Mouse (Mus musculus) cerebellum, adult 2 months (tissue): ENCODE measurements at regions not wholly inside any gene's neighbourhood (a gene's known extent, or its start where the extent isn't known, plus 50 kb on each side); places are given as distances from the start of the nearest gene placed in this dataset.
A peak's percentile ranks its signal among the peaks of the same experiment; 100 is the strongest.

Source experiments
- DNase-seq, 2 experiments: peaks; one replicate each; pipeline ENCODE4 v3.0.0; 2021
- H3K27ac ChIP-seq: fragments of 200-500 bp; 2 replicates; pipeline ENCODE4 v1.5.1; 2012; ENCODE audit warnings: low read length, control low read depth, inconsistent platforms; ENCODE audit not compliant: insufficient read depth
- H3K27me3 ChIP-seq: fragments of 200-500 bp; 2 replicates; pipeline ENCODE4 v1.6.1; 2012; ENCODE audit warnings: inconsistent platforms, mild to moderate bottlenecking, low read length, moderate library complexity; ENCODE audit not compliant: control insufficient read depth, insufficient read depth
- H3K4me1 ChIP-seq: fragments of 200-500 bp; 2 replicates; pipeline ENCODE4 v1.6.1; 2011; ENCODE audit warnings: low read length; ENCODE audit not compliant: control insufficient read depth, insufficient read depth
- H3K4me3 ChIP-seq: fragments of 200-500 bp; replicated peaks from 2 replicates; pipeline ENCODE3; 2011; ENCODE audit warnings: mild to moderate bottlenecking, low read depth, low read length, control low read depth; ENCODE audit not compliant: insufficient read depth
- CTCF ChIP-seq: fragments of 200-500 bp; IDR thresholded peaks from 2 replicates; pipeline ENCODE4 v1.5.1; 2011; ENCODE audit warnings: low read depth, mild to moderate bottlenecking, control low read depth, low read length, moderate library complexity, borderline replicate concordance; ENCODE audit not compliant: insufficient read depth
- POLR2A ChIP-seq: fragments of 200-500 bp; IDR thresholded peaks from 2 replicates; pipeline ENCODE4 v1.6.1; 2011; ENCODE audit warnings: low read length, control low read depth, borderline replicate concordance; ENCODE audit not compliant: insufficient read depth
- WGBS: fragments of 180-500 bp; shearing (Covaris S2); methylation state at CpG from one replicate; pipeline ENCODE4 v1.1.7; 2018; 5-methylcytosine and 5-hydroxymethylcytosine counted together

DNA sequence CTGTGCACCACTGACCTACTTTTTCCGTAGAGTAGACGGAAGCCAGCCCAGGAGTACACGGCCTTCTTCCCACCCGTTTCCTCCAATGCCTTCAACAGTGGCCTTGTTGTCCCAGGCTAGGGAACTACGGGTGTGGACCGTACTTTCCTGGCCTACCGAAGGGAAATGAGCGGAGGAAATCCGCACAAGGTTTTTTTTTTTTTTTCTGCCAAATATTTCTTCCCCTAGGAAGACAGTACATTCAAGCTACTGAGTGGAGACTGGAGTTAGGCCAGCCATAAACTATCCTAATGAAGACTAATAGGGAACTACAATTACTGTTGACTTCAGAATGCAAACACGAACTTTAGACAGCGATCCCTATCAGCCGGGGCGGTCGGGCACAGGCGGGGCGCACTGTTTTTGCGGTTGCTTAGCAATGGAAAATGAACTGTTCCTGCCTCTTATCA lies 177.3 kb downstream of the Ttc8 start:
- WGBS = 89% methylated on average over 17 of the region's 17 CpGs
- Histone ChIP-seq H3K27ac (0 out of 2 replicates have a peak overlapping the region, but pooled peaks have one; percentile 27), H3K27me3 (no peaks in the 10 kb centered on the region), H3K4me3 (no peak overlapping the region), H3K4me1 (peaks cover 6% of the 10 kb centered on the region; the same call in 1 of the 2 replicates)
- no peak for DNase-seq
- TF ChIP-seq POLR2A = no peak
- TF ChIP-seq CTCF = no peak

DNA sequence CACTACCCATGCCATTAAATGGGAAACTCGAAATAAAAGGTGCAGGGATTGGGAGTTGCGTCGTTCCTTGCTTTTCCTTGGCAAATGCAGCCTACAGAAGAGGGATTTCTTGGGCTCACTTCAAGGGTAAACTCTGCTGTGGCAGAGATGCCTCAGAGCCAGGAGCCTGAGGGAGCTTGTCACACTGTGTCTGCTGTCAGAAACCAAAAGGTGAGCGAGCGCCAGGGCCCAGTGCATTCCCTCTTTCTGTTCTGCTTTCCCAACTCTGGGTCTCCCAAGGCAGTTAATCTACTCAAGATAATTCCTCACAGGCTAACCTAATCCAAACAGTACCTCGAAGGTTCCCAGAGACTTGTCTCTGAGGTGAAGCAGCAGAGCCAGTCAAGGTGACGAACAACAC lies 179.5 kb downstream of the Ttc8 start:
- H3K27ac ChIP-seq = no peak overlapping the region
- 58% methylated on average over 7 of the region's 7 CpGs for WGBS

GRCm38 (mm10) chr12:99108616-99109015 lies 188.2 kb downstream of the Ttc8 start:
- H3K27me3 ChIP-seq = no peaks in the 10 kb centered on the region
- 23% methylated on average over 5 of the region's 5 CpGs for WGBS
- no peak overlapping the region for H3K4me3 ChIP-seq
- TF ChIP-seq CTCF (no peak), POLR2A (no peak)
- DNase-seq = peak; percentile 30 to 59
- no peak overlapping the region for H3K27ac ChIP-seq
- H3K4me1 ChIP-seq = no peaks in the 10 kb centered on the region

More for the DNA sequence above, 179.5 kb downstream of the Ttc8 start:
- Histone ChIP-seq H3K4me3 (no peak overlapping the region), H3K27me3 (no peaks in the 10 kb centered on the region), H3K4me1 (peaks cover 6% of the 10 kb centered on the region; the same call in 1 of the 2 replicates)
- TF ChIP-seq POLR2A (no peak), CTCF (no peak)
- no peak for DNase-seq

GRCm38 (mm10) chr12:99113781-99114180 lies 193.4 kb downstream of the Ttc8 start:
- no peaks in the 10 kb centered on the region for H3K4me1 ChIP-seq
- 94% methylated on average over 2 of the region's 2 CpGs for WGBS
- no peak overlapping the region for H3K27ac ChIP-seq
- H3K4me3 ChIP-seq = no peak overlapping the region
- no peaks in the 10 kb centered on the region for H3K27me3 ChIP-seq
- no peak for DNase-seq
- TF ChIP-seq POLR2A (no peak), CTCF (no peak)

- 58% methylated on average over 7 of the region's 7 CpGs for WGBS
- Histone ChIP-seq H3K4me3 (no peak overlapping the region), H3K4me1 (no peaks in the 10 kb centered on the region), H3K27ac (no peak overlapping the region), H3K27me3 (no peaks in the 10 kb centered on the region)
- DNase-seq = no peak
- TF ChIP-seq CTCF (no peak), POLR2A (no peak)
Observed at GRCm38 (mm10) chr12:99116491-99116890, 196.1 kb downstream of the Ttc8 start.

DNA sequence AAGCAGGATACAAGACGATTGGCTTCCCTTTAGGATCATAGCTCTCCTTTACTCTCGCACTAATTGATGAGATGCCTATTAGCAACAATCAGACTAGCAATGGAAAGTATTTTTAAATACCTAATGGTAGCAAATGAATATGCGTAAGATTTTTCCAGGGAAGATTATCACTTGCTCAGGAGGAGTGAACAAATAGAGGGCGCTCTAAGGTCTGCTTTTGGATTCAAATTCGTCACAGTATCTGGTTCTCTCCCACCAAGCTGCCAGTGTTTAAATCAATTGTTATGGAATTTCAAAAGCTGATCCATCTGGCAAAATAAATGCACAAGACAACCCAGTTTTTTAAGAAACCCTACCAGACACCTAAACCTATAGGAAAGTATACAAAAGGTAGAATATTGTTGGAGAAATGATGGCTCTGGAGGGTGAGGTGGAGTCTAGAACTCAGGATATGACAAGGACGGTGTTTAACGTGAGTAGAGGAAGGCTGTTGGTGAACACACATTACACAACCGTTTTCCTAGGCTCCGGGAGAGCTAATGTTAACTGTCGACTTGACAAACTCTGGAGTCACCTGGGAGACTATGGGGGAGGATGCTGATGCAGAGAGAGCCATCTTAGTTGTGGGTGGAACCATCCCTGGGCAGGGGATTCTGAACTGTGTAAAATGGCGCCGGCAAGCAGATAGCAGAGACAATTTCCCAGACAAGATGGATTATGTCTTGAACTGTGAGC lies 198.2 kb downstream of the Ttc8 start:
- no peaks in the 10 kb centered on the region for H3K27me3 ChIP-seq
- 89% methylated on average over 12 of the region's 12 CpGs for WGBS

DNA sequence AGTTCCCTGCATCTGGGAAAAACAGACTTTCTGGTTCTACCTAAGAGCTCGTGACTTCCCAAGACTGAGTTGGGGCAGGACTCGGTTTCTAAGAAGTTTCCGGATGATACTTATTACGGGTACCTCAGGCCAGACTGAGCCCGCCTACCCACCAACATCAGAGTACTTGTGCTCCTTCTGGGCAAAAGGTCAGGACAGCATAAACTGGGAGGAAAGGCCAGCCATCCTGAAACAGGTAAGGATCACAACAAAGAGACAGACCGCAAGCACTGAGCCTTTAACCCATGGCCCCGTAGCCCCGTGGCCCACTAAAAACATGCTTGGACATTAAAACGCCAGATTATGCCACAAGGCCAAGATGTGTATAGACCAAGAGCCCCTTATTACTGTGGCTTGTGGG lies 199.6 kb downstream of the Ttc8 start:
- H3K4me1 ChIP-seq = peaks cover 7% of the 10 kb centered on the region
- H3K4me3 ChIP-seq = no peak overlapping the region
- TF ChIP-seq POLR2A = no peak
- TF ChIP-seq CTCF = no peak
- H3K27ac ChIP-seq = no peak overlapping the region
- DNase-seq = no peak
- H3K27me3 ChIP-seq = no peaks in the 10 kb centered on the region
- 82% methylated on average over 9 of the region's 9 CpGs for WGBS

More for the DNA sequence above, 198.2 kb downstream of the Ttc8 start:
- no peaks in the 10 kb centered on the region for H3K4me1 ChIP-seq
- no peak for DNase-seq
- H3K27ac ChIP-seq = no peak overlapping the region
- no peak overlapping the region for H3K4me3 ChIP-seq
- TF ChIP-seq CTCF = peak; percentile 21; the same call in 1 of the 2 replicates
- TF ChIP-seq POLR2A = no peak

DNA sequence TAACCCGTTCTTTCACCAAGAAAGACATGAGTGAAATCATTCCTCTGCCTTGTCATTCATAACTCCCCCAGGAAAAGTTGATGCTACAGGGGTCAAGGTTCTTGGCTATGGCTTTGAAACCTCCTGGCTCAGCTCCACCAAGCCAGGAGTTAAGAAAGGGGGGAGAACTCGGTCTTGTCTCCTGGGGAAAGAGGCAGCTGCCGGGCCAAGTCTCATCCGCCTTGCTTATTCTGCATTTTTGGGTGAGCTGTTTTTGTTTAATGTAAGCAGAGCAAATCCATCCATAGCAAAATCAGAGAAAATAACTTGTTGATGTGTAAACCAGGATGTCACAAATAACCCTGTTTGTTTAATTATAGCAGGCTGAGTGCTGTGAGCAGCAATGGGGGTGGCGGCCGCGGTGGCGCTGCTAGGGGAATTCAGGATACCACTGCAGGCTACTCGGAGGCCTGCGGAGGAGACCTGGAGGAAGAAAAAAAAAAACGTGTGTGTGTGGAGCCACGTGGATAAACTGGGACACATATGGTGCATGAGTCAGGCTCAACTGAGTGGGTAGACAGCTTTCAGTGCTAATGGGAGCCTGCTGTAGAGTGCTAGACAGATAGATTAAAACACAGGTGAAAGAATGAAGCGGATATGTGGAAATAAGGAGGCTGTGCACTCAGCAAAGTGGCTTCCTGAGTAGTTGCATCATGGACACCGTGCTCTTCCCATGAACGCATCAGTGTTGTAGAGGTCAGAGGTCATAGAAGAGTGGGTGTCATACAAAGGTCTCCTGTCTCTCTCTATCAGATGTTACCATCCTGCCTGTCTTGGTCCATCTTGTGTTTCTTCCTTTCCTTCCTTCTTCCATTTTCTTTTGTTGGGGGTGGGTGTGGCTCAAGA lies 203.5 kb downstream of the Ttc8 start:
- no peak overlapping the region for H3K4me3 ChIP-seq
- TF ChIP-seq CTCF (no peak), POLR2A (no peak)
- 51% methylated on average over 15 of the region's 15 CpGs for WGBS

More for the DNA sequence above, 203.5 kb downstream of the Ttc8 start:
- peak; percentile 34 to 62 for DNase-seq
- Histone ChIP-seq H3K27me3 (no peaks in the 10 kb centered on the region), H3K27ac (no peak overlapping the region), H3K4me1 (peaks cover 7% of the 10 kb centered on the region)
